Mouse (Mus musculus): ENCODE measurements around the gene Arf1. TPM values are rescaled to one million over a fixed set of nuclear protein-coding genes. Genes with fewer than 3 reads are reported as not detected.
A peak's percentile ranks its signal among the peaks of the same experiment; 100 is the strongest.

Arf1 gene
- polyA plus RNA-seq, 1 experiment from 2014 or later: 797 TPM

GRCm38 (mm10) chr11:59202081-59202995, 25.7 kb downstream of the Arf1 start, which contains the start of gene Mrpl55:
Mrpl55 (plus strand) TSS chr11:59202486.
- peak; percentile 93 for ATAC-seq (ENCODE audit: low FRiP score, low TSS enrichment)
- Histone ChIP-seq H3K4me1 (ENCODE audit: insufficient read depth, low read length) (peaks cover 13% of the 10 kb centered on the region), H3K27me3 (ENCODE audit: insufficient read depth, low read length) (no peaks in the 10 kb centered on the region), H3K9me3 (ENCODE audit: low read length) (no peaks in the 10 kb centered on the region), H3K4me3 (ENCODE audit: low read length) (peak within 1 kb of the TSS; percentile 91), H3K36me3 (ENCODE audit: insufficient read depth, low read length) (peaks cover 12% of the 10 kb centered on the region), H3K27ac (ENCODE audit: low read length) (peak within 1 kb of the TSS; percentile 78), H3K9ac (replicated peaks; ENCODE audit: low read length) (peak within 1 kb of the TSS; percentile 89), H3K4me2 (replicated peaks; ENCODE audit: low read depth, low read length) (peak within 1 kb of the TSS; percentile 88)
- under 1% methylated on average over 63 of the region's 63 CpGs for WGBS

DNA sequence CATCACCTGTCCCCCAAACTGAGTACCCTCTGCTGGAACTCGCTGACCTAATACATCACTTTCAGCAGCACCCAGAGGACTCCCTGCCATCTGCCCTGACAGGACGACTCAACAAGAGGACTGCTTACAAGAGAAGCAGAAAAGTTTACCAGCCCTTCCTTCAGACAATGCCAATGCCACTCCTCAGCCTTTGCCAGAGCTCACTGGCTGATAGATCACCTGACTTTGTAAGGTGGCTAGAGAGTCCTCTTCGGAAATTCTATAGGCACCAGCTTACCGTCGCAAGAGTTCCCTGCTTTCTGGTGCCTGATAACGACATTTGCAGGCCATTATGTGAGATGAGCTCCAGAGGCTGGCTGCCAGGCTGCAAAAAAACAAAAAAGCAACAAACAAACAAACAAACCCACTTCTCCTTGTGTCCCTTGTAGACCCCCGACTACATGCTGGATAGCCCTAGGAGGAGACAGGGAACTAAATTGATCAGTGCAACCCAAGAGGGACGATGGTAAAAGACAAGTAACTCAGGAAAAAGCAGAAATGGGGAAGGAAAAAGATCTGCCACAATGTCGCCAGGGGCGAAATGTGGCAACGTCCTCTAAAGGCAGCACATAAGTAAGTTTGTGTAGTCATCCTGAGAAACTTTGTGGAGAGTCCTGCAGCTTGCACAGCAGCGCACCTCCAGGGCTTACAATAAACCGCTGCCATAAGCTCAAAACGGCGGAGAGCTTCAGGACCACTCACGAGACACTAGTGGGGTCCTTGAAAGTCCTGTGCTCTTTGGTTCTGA, 26.7 kb downstream of the Arf1 start:
- Histone ChIP-seq H3K9me3 (ENCODE audit: low read length) (no peaks in the 10 kb centered on the region), H3K27ac (ENCODE audit: low read length) (peak overlapping the region; percentile 78), H3K4me3 (ENCODE audit: low read length) (peak overlapping the region; percentile 91), H3K36me3 (ENCODE audit: insufficient read depth, low read length) (peaks cover 10% of the 10 kb centered on the region), H3K9ac (replicated peaks; ENCODE audit: low read length) (peak overlapping the region; percentile 89), H3K4me2 (replicated peaks; ENCODE audit: low read depth, low read length) (peak overlapping the region; percentile 88), H3K27me3 (ENCODE audit: insufficient read depth, low read length) (no peaks in the 10 kb centered on the region), H3K4me1 (ENCODE audit: insufficient read depth, low read length) (peaks cover 13% of the 10 kb centered on the region)
- WGBS: 30% methylated on average over 16 of the region's 16 CpGs
- ATAC-seq (ENCODE audit: low FRiP score, low TSS enrichment): 0 out of 2 replicates have a peak, but pooled peaks have one; percentile 4

GRCm38 (mm10) chr11:59196230-59196629, 31.8 kb downstream of the Arf1 start:
- no peaks in the 10 kb centered on the region; the same call in 1 of the 2 replicates for H3K27me3 ChIP-seq (ENCODE audit: insufficient read depth, low read length)
- ATAC-seq (ENCODE audit: low FRiP score, low TSS enrichment): no peak
- H3K27ac ChIP-seq (ENCODE audit: low read length): no peak overlapping the region
- H3K4me3 ChIP-seq (ENCODE audit: low read length): no peak overlapping the region
- no peak overlapping the region for H3K4me2 ChIP-seq (replicated peaks; ENCODE audit: low read depth, low read length)
- H3K4me1 ChIP-seq (ENCODE audit: insufficient read depth, low read length): peaks cover 4% of the 10 kb centered on the region
- no peaks in the 10 kb centered on the region for H3K9me3 ChIP-seq (ENCODE audit: low read length)
- H3K9ac ChIP-seq (replicated peaks; ENCODE audit: low read length): no peak overlapping the region
- H3K36me3 ChIP-seq (ENCODE audit: insufficient read depth, low read length): no peaks in the 10 kb centered on the region; the same call in 1 of the 2 replicates

DNA sequence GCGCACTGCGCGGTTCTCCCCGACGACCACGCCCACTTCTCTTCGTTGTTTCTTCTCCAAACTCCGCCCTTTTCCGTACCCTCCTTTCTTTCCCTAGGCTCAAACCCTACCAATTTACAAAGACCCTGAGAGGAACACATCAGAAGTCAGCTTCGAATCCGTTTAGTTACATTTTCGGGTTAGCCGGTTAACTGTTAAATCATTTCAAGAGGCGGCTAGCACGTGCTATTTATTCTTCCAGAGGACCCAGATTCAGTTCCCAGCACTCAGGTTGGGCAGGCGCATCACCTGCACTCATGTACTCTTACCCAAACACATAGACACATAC, 36.0 kb downstream of the Arf1 start, which contains the start of gene Guk1:
Gene Guk1 (minus strand): TSS at position 154 of the 328 bp plus-strand sequence.
- Histone ChIP-seq H3K27ac (ENCODE audit: low read length) (peak within 1 kb of the TSS; percentile 92), H3K4me2 (replicated peaks; ENCODE audit: low read depth, low read length) (peak within 1 kb of the TSS; percentile 70), H3K9me3 (ENCODE audit: low read length) (no peaks in the 10 kb centered on the region), H3K4me3 (ENCODE audit: low read length) (peak within 1 kb of the TSS; percentile 69), H3K9ac (replicated peaks; ENCODE audit: low read length) (peak within 1 kb of the TSS; percentile 82), H3K4me1 (ENCODE audit: insufficient read depth, low read length) (peaks cover 4% of the 10 kb centered on the region), H3K27me3 (ENCODE audit: insufficient read depth, low read length) (no peaks in the 10 kb centered on the region; the same call in 1 of the 2 replicates), H3K36me3 (ENCODE audit: insufficient read depth, low read length) (no peaks in the 10 kb centered on the region)
- 0 out of 2 replicates have a peak, but pooled peaks have one; percentile 5 for ATAC-seq (ENCODE audit: low FRiP score, low TSS enrichment)
- 6% methylated on average over 16 of the region's 16 CpGs for WGBS

DNA sequence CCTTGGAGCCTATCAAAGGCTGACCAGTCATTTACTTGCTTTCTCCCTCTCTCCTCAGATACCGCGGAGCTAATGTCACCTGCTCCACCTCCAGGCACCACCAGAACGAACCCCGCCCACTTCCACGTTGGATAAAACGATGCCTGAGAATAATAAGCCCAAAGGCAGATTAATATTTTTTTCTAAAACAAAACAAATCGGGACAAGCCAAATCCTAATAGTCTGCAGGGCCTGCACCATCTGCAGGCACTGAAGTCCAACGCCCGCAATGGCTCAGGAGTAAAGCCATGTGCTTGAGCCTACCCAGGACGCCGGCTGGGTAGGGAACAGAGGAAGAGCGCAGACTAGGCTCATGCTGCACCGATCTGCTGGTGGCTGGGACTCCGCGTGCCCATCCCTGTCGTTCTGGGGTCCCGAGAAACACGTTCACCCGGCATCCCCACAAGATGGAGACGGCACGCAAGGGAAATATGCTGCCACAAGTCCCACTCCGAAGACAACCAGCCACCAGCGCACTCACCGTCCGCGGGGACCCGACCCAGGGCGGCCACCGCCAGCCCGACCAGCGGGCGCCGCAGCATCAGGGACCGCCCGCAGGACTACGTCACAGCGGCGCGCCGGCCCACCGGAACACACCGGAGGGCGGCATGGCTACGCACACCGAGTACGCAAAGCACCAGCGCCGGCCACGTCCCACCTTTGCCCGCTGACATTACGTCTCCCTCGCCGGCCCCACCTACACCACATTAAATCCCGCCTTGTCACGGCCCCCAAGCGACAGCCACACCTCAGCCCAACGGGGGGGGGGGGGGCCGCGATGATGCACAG, 36.6 kb downstream of the Arf1 start:
- Histone ChIP-seq H3K27me3 (ENCODE audit: insufficient read depth, low read length) (no peaks in the 10 kb centered on the region; the same call in 1 of the 2 replicates), H3K4me1 (ENCODE audit: insufficient read depth, low read length) (peaks cover 4% of the 10 kb centered on the region), H3K4me3 (ENCODE audit: low read length) (peak overlapping the region; percentile 69), H3K4me2 (replicated peaks; ENCODE audit: low read depth, low read length) (peak overlapping the region; percentile 70), H3K27ac (ENCODE audit: low read length) (peak overlapping the region; percentile 92), H3K9ac (replicated peaks; ENCODE audit: low read length) (peak overlapping the region; percentile 82), H3K36me3 (ENCODE audit: insufficient read depth, low read length) (no peaks in the 10 kb centered on the region), H3K9me3 (ENCODE audit: low read length) (no peaks in the 10 kb centered on the region)
- WGBS: under 1% methylated on average over 40 of the region's 59 CpGs
- ATAC-seq (ENCODE audit: low FRiP score, low TSS enrichment): peak; percentile 95

- Histone ChIP-seq H3K4me2 (replicated peaks; ENCODE audit: low read depth, low read length) (no peak overlapping the region), H3K36me3 (ENCODE audit: insufficient read depth, low read length) (peaks cover 11% of the 10 kb centered on the region; the same call in 1 of the 2 replicates), H3K4me3 (ENCODE audit: low read length) (no peak overlapping the region), H3K9ac (replicated peaks; ENCODE audit: low read length) (no peak overlapping the region), H3K4me1 (ENCODE audit: insufficient read depth, low read length) (peaks cover 15% of the 10 kb centered on the region), H3K9me3 (ENCODE audit: low read length) (no peaks in the 10 kb centered on the region), H3K27me3 (ENCODE audit: insufficient read depth, low read length) (no peaks in the 10 kb centered on the region), H3K27ac (ENCODE audit: low read length) (no peak overlapping the region)
- ATAC-seq (ENCODE audit: low FRiP score, low TSS enrichment): no peak
- WGBS: 39% methylated on average over 6 of the region's 6 CpGs
Observed at GRCm38 (mm10) chr11:59187706-59188105, 40.4 kb downstream of the Arf1 start.

DNA sequence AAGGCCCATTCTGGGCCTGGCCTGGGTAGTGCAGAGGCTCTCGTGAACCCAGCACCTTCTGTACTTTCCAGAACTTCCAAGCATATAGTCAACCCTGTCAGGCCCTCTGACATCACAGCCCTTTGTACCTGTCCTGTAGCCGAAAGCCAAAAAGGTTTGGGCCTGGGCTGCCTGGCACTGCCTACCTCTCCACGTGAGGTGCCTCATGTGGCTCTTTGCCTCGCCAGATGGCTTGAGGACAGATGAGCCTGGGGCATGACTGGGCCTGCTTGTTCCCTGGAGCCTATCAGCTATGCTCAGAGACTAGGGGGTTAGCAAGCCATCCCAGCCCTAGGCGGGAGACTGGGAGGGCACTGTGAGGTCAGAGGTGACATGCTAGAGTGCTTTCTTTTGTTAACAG, 42.6 kb downstream of the Arf1 start:
- H3K27ac ChIP-seq (ENCODE audit: low read length): no peak overlapping the region
- peaks cover 11% of the 10 kb centered on the region; the same call in 1 of the 2 replicates for H3K36me3 ChIP-seq (ENCODE audit: insufficient read depth, low read length)
- H3K27me3 ChIP-seq (ENCODE audit: insufficient read depth, low read length): no peaks in the 10 kb centered on the region
- peaks cover 11% of the 10 kb centered on the region; the same call in 1 of the 2 replicates for H3K4me1 ChIP-seq (ENCODE audit: insufficient read depth, low read length)
- H3K9ac ChIP-seq (replicated peaks; ENCODE audit: low read length): no peak overlapping the region
- ATAC-seq (ENCODE audit: low FRiP score, low TSS enrichment): no peak
- no peaks in the 10 kb centered on the region for H3K9me3 ChIP-seq (ENCODE audit: low read length)
- no peak overlapping the region for H3K4me2 ChIP-seq (replicated peaks; ENCODE audit: low read depth, low read length)
- WGBS: 85% methylated on average over 5 of the region's 5 CpGs
- H3K4me3 ChIP-seq (ENCODE audit: low read length): no peak overlapping the region

DNA sequence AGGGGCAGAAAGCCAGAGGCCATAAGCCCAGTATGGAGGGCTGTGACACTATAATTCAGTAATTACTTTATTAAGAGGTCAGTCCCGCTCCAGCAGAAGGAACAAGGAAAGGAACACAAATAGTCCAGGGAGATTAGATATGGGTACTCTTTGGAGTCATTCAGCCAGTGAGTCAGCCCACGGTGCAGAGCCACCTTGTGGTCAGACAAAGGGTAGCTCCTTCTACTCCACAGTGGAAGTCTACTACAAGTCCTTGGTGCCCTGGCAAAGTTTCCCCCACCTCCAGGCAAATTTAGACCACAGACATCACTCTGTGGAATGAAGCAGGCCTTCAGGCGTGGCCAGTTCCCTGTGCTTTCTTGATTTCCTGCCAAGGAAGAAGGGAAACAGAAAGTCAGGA, 44.2 kb downstream of the Arf1 start:
- Histone ChIP-seq H3K9me3 (ENCODE audit: low read length) (no peaks in the 10 kb centered on the region), H3K27ac (ENCODE audit: low read length) (no peak overlapping the region), H3K4me2 (replicated peaks; ENCODE audit: low read depth, low read length) (no peak overlapping the region), H3K36me3 (ENCODE audit: insufficient read depth, low read length) (peaks cover 11% of the 10 kb centered on the region; the same call in 1 of the 2 replicates), H3K4me1 (ENCODE audit: insufficient read depth, low read length) (peaks cover 11% of the 10 kb centered on the region; the same call in 1 of the 2 replicates), H3K4me3 (ENCODE audit: low read length) (no peak overlapping the region), H3K27me3 (ENCODE audit: insufficient read depth, low read length) (peaks cover 9% of the 10 kb centered on the region), H3K9ac (replicated peaks; ENCODE audit: low read length) (peak overlapping the region; percentile 7; the same call in 1 of the 2 replicates)
- ATAC-seq (ENCODE audit: low FRiP score, low TSS enrichment): no peak
- 43% methylated on average over 3 of the region's 3 CpGs for WGBS

- 35% methylated on average over 3 of the region's 3 CpGs for WGBS
- H3K9me3 ChIP-seq (ENCODE audit: low read length): no peaks in the 10 kb centered on the region
- peak; percentile 44 for ATAC-seq (ENCODE audit: low FRiP score, low TSS enrichment)
- peaks cover 11% of the 10 kb centered on the region; the same call in 1 of the 2 replicates for H3K36me3 ChIP-seq (ENCODE audit: insufficient read depth, low read length)
- peaks cover 11% of the 10 kb centered on the region; the same call in 1 of the 2 replicates for H3K4me1 ChIP-seq (ENCODE audit: insufficient read depth, low read length)
- H3K4me3 ChIP-seq (ENCODE audit: low read length): no peak within 1 kb of the TSS
- H3K27ac ChIP-seq (ENCODE audit: low read length): peak within 1 kb of the TSS; percentile 23; the same call in 1 of the 2 replicates
- no peak within 1 kb of the TSS for H3K4me2 ChIP-seq (replicated peaks; ENCODE audit: low read depth, low read length)
- peaks cover 18% of the 10 kb centered on the region for H3K27me3 ChIP-seq (ENCODE audit: insufficient read depth, low read length)
- H3K9ac ChIP-seq (replicated peaks; ENCODE audit: low read length): peak within 1 kb of the TSS; percentile 7; the same call in 1 of the 2 replicates
Observed at GRCm38 (mm10) chr11:59182864-59183331, 45.2 kb downstream of the Arf1 start, which contains the start of gene Gjc2. Gjc2 (minus strand) TSS chr11:59183213.

Data from kidney, embryonic 16.5 days (tissue).